Mouse (Mus musculus) ES-E14 (cell line): ENCODE results near the gene Lrmda.

Experiments used
- CHD2 ChIP-seq: IDR thresholded peaks from 2 replicates; pipeline ENCODE4 v1.6.1; 2014; ENCODE audit warnings: mild to moderate bottlenecking, low read depth, low read length, inconsistent platforms
- HCFC1 ChIP-seq: IDR thresholded peaks from 2 replicates; pipeline ENCODE4 v1.6.1; 2012; ENCODE audit warnings: low read length, inconsistent platforms, borderline replicate concordance; ENCODE audit not compliant: insufficient read depth
- MAFK ChIP-seq: IDR thresholded peaks from 2 replicates; pipeline ENCODE4 v1.6.1; 2014; ENCODE audit warnings: mild to moderate bottlenecking, low read depth, low read length, inconsistent platforms; ENCODE audit not compliant: insufficient read depth
- ZC3H11A ChIP-seq: IDR thresholded peaks from 2 replicates; pipeline ENCODE4 v1.6.1; 2012; ENCODE audit warnings: low read depth, mild to moderate bottlenecking, inconsistent platforms, low read length, borderline replicate concordance
- ZNF384 ChIP-seq: IDR thresholded peaks from 2 replicates; pipeline ENCODE4 v1.6.1; 2012; ENCODE audit warnings: low read depth, low read length, inconsistent platforms

DNA sequence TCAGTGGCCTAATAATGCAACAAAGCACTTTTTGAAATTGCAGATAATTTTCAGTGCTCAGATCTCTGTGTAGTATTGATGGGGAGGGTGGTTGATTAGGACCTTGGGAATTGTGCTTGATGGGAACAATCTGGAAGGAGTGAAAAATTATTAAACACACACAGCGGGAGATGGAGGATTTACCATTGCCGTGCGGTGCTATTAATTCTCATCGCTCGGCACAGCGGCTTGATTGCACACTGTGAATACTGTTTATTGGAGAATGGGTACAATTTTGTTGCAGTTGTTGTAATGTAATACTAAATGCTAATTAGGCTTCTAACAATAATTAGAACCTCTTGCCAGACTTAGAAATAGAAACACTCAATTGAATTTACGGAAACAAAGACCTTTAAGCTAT is 262.1 kb downstream of the Lrmda start:
- no peak for TF ChIP-seq HCFC1
- no peak for TF ChIP-seq ZC3H11A
- TF ChIP-seq ZNF384 = no peak
- TF ChIP-seq MAFK = no peak
- TF ChIP-seq CHD2 = no peak
